Mouse (Mus musculus) midbrain, embryonic 10.5 days (tissue): ENCODE data around the gene Stard13. TPM values are rescaled to one million over a fixed set of nuclear protein-coding genes. Genes with fewer than 3 reads are reported as not detected.

Experiments used
- DNase-seq: peaks from one replicate; pipeline ENCODE4 v3.0.0-alpha.2; 2017; ENCODE audit warnings: low spot score
- H3K27ac ChIP-seq: fragments of 300-500 bp; sonication (generic); replicated peaks from 2 replicates; pipeline ENCODE4 v1.5.1; 2016; ENCODE audit warnings: mild to moderate bottlenecking
- H3K27me3 ChIP-seq: fragments of 300-500 bp; sonication (generic); 2 replicates; pipeline ENCODE4 v1.6.1; 2016; ENCODE audit warnings: low read depth, mild to moderate bottlenecking; ENCODE audit not compliant: poor library complexity, severe bottlenecking
- H3K36me3 ChIP-seq: fragments of 300-500 bp; sonication (generic); 2 replicates; pipeline ENCODE4 v1.6.1; 2016; ENCODE audit warnings: mild to moderate bottlenecking, moderate library complexity
- H3K4me1 ChIP-seq: fragments of 300-500 bp; sonication (generic); 2 replicates; pipeline ENCODE4 v1.6.1; 2016
- H3K4me3 ChIP-seq: fragments of 300-500 bp; sonication (generic); 2 replicates; pipeline ENCODE4 v1.5.1; 2016; ENCODE audit warnings: mild to moderate bottlenecking, moderate library complexity
- H3K9me3 ChIP-seq: fragments of 300-500 bp; sonication (generic); replicated peaks from 2 replicates; pipeline ENCODE4 v1.6.1; 2016; ENCODE audit warnings: mild to moderate bottlenecking
- WGBS: fragments of 180-500 bp; shearing (Covaris S2); methylation state at CpG from one replicate; pipeline ENCODE4 v1.1.7; 2016; 5-methylcytosine and 5-hydroxymethylcytosine counted together
- polyA plus RNA-seq: library from polyadenylated mRNA; unstranded; fragments of >200 nt; fragmentation: Nextera tagmentation; extraction: Ambion mirVana; gene quantifications from 2 replicates; pipeline ENCODE4 v1.2.1, GENCODE M21; 2016

Gene Stard13
- polyA plus RNA-seq, 1 experiment from 2014 or later: 2.9 TPM

DNA sequence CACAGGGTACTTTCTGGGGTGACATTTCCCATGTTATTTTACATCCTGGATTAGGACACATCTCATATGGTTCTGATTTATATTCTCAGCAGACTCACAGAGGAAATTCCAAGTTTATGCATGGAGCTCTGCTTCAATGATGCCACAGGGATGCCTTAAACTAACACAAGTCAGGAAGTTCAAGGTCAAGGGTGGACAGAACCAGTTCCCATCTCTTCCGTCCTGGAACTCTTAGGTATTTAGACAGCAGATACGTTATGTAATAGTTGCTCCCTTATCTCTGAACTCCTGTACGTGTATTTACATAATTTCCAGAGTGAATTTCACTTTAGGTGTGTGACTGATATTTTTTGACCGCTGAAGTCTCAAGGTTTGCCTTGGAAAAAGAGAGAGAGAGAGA lies 130.4 kb downstream of the Stard13 start:
- Histone ChIP-seq H3K9me3 (no peaks in the 10 kb centered on the region), H3K27me3 (no peaks in the 10 kb centered on the region), H3K36me3 (no peaks in the 10 kb centered on the region), H3K4me1 (peaks cover 8% of the 10 kb centered on the region; the same call in 1 of the 2 replicates), H3K4me3 (no peak overlapping the region), H3K27ac (no peak overlapping the region)
- 80% methylated on average over 4 of the region's 4 CpGs for WGBS
- no peak for DNase-seq

- Histone ChIP-seq H3K27ac (no peak overlapping the region), H3K4me1 (peaks cover 8% of the 10 kb centered on the region; the same call in 1 of the 2 replicates), H3K36me3 (no peaks in the 10 kb centered on the region), H3K27me3 (no peaks in the 10 kb centered on the region), H3K9me3 (no peaks in the 10 kb centered on the region), H3K4me3 (no peak overlapping the region)
- 33% methylated on average over 2 of the region's 2 CpGs for whole genome bisulfite sequencing
- no peak for DNase-seq
These were observed 131.4 kb downstream of the Stard13 start for GRCm38 (mm10) chr5:151102262-151102661.

GRCm38 (mm10) chr5:151096012-151096411 lies 137.6 kb downstream of the Stard13 start:
- Histone ChIP-seq H3K27ac (no peak overlapping the region), H3K4me3 (no peak overlapping the region), H3K27me3 (no peaks in the 10 kb centered on the region), H3K9me3 (no peaks in the 10 kb centered on the region), H3K36me3 (no peaks in the 10 kb centered on the region), H3K4me1 (no peaks in the 10 kb centered on the region)
- DNase-seq: no peak
- WGBS: 90% methylated on average over 6 of the region's 6 CpGs

- no peak for DNase-seq
- 71% methylated on average over 3 of the region's 3 CpGs for WGBS
- Histone ChIP-seq H3K27me3 (no peaks in the 10 kb centered on the region), H3K4me1 (no peaks in the 10 kb centered on the region), H3K36me3 (no peaks in the 10 kb centered on the region), H3K27ac (no peak overlapping the region), H3K4me3 (no peak overlapping the region), H3K9me3 (no peaks in the 10 kb centered on the region)
These were observed 140.6 kb downstream of the Stard13 start for GRCm38 (mm10) chr5:151092886-151093665.

- no peak for DNase-seq
- Histone ChIP-seq H3K4me1 (peaks cover 7% of the 10 kb centered on the region), H3K9me3 (no peaks in the 10 kb centered on the region), H3K27ac (no peak overlapping the region), H3K4me3 (no peak overlapping the region), H3K27me3 (no peaks in the 10 kb centered on the region), H3K36me3 (no peaks in the 10 kb centered on the region)
- 96% methylated on average over 6 of the region's 6 CpGs for whole genome bisulfite sequencing
These were observed 142.6 kb downstream of the Stard13 start for GRCm38 (mm10) chr5:151090996-151091395.

- Histone ChIP-seq H3K4me1 (peaks cover 7% of the 10 kb centered on the region), H3K4me3 (no peak overlapping the region), H3K9me3 (no peaks in the 10 kb centered on the region), H3K27me3 (no peaks in the 10 kb centered on the region), H3K36me3 (no peaks in the 10 kb centered on the region), H3K27ac (no peak overlapping the region)
- DNase-seq: no peak
- WGBS: 80% methylated on average over 6 of the region's 6 CpGs
These were observed 144.4 kb downstream of the Stard13 start for GRCm38 (mm10) chr5:151089201-151089600.

DNA sequence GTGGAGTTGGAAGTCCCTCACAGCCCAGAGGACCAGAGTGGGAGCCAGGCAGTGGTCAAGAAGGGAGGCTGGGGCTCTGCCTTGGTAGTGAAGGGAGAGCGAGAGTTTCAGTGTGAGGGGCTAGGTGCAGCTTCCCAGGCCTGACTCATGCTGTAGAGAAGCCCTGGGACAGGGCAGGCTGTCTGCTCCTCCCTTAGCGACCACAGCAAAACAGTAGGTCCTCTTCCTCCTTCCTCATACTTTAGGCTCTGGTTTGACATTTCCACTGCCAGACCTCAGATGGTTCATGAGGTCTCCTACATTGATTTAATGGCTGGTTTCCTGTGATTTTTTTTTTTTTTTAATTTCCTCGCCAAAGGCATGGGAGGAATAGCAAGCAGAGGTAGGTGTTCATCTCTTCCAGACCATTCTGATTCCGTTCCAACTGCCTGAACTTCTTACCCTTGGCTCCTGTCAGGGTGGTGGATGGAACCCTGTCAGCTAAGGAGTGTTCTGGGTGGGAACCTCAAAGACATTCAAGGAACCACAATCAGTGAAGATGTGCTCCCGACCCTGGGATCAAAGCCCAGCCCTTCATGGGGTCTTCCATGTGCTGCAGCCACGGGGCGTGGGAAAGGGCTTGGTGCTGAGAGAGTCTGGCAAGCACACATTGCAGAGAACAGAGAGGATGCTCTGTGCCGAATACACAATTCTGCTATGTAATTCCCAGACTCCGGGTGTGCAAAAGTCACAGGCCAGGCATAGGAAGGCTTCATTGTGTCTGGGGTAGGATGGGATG lies 147.0 kb downstream of the Stard13 start:
- Histone ChIP-seq H3K27ac (no peak overlapping the region), H3K36me3 (no peaks in the 10 kb centered on the region), H3K27me3 (no peaks in the 10 kb centered on the region), H3K9me3 (no peaks in the 10 kb centered on the region), H3K4me1 (peaks cover 7% of the 10 kb centered on the region), H3K4me3 (no peak overlapping the region)
- no peak for DNase-seq
- WGBS: 82% methylated on average over 9 of the region's 9 CpGs

DNA sequence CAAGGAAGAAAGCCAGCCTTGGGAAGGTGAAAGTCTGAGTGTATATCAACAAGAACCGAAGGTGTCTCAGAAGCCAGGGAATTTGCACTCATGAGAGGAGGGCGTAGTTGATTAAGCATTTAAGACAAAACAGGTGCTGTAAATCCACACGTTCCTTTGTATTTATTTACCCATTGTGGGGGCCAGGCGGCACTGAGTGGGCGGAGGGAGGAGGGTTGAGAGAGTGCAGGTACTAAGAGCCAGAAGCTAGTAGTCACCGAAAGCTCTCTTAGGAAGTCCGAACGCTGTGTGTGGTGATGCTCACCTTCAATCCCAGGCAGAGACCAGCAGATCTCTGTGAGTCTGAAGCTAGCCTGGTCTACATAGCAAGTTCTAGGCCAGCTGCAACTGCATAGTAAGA lies 147.9 kb downstream of the Stard13 start:
- 84% methylated on average over 8 of the region's 8 CpGs for WGBS
- H3K4me3 ChIP-seq: no peak overlapping the region
- no peaks in the 10 kb centered on the region for H3K27me3 ChIP-seq
- no peaks in the 10 kb centered on the region for H3K9me3 ChIP-seq
- H3K36me3 ChIP-seq: no peaks in the 10 kb centered on the region
- no peak overlapping the region for H3K27ac ChIP-seq
- no peak for DNase-seq
- peaks cover 7% of the 10 kb centered on the region for H3K4me1 ChIP-seq

DNA sequence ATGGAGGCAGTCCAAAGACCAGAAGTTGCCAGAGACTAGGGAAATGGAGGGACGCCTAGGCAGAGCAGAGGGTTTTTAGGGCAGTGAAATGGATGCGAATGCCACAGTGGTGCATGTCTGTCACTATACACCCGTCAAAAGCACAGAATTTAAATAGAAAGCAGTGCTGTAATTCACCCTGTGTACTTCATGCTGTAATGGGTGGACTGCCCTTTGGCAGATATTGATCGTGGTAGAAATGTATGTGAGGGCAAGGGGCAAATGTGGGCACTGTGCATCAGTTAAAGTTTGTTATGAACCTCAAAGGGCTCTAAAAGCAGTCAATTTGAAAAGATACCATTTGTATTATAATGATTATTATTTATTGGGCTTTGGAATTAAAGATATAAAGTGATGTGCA lies 153.4 kb downstream of the Stard13 start:
- 92% methylated on average over 4 of the region's 4 CpGs for WGBS
- H3K36me3 ChIP-seq: no peaks in the 10 kb centered on the region
- no peaks in the 10 kb centered on the region for H3K9me3 ChIP-seq
- H3K4me3 ChIP-seq: no peak overlapping the region
- H3K27me3 ChIP-seq: no peaks in the 10 kb centered on the region
- H3K4me1 ChIP-seq: no peaks in the 10 kb centered on the region
- H3K27ac ChIP-seq: no peak overlapping the region
- DNase-seq: no peak

DNA sequence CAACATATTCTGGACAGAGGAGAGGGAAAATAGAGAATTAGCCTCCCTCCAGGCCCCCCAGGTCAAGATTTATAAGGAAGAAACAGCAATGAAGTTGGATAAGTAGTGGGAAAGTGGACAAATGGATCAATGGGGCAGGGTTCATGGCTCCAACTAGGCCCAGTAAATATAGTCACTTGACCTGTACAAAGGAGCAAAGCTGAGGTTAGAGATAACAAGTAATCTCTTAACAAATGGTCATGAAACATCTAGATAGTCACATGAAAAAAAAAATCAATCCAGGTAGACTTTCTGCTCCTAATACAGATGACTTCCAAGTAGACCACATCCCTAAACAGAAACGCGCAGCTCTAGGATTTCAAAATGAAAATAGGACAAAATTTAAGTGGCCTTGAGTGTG lies 155.7 kb downstream of the Stard13 start:
- Histone ChIP-seq H3K4me1 (no peaks in the 10 kb centered on the region), H3K27me3 (no peaks in the 10 kb centered on the region), H3K4me3 (no peak overlapping the region), H3K36me3 (no peaks in the 10 kb centered on the region), H3K27ac (no peak overlapping the region), H3K9me3 (no peaks in the 10 kb centered on the region)
- 93% methylated on average over 2 of the region's 2 CpGs for WGBS
- no peak for DNase-seq

GRCm38 (mm10) chr5:151076917-151077316 lies 156.7 kb downstream of the Stard13 start:
- 79% methylated on average over 3 of the region's 3 CpGs for WGBS

GRCm38 (mm10) chr5:151074282-151074681 lies 159.4 kb downstream of the Stard13 start:
- no peak for DNase-seq
- Histone ChIP-seq H3K4me3 (no peak overlapping the region), H3K4me1 (no peaks in the 10 kb centered on the region), H3K27me3 (no peaks in the 10 kb centered on the region), H3K27ac (no peak overlapping the region), H3K36me3 (no peaks in the 10 kb centered on the region), H3K9me3 (no peaks in the 10 kb centered on the region)
- 86% methylated on average over 4 of the region's 4 CpGs for WGBS

More at GRCm38 (mm10) chr5:151076917-151077316, 156.7 kb downstream of the Stard13 start:
- Histone ChIP-seq H3K4me1 (no peaks in the 10 kb centered on the region), H3K9me3 (no peaks in the 10 kb centered on the region), H3K27me3 (no peaks in the 10 kb centered on the region), H3K4me3 (no peak overlapping the region), H3K27ac (no peak overlapping the region), H3K36me3 (no peaks in the 10 kb centered on the region)
- DNase-seq: no peak

- WGBS: 82% methylated on average over 6 of the region's 6 CpGs
- H3K36me3 ChIP-seq: no peaks in the 10 kb centered on the region
- no peak overlapping the region for H3K27ac ChIP-seq
- H3K4me3 ChIP-seq: no peak overlapping the region
- H3K4me1 ChIP-seq: no peaks in the 10 kb centered on the region
- no peaks in the 10 kb centered on the region for H3K27me3 ChIP-seq
- DNase-seq: no peak
- H3K9me3 ChIP-seq: no peaks in the 10 kb centered on the region
These were observed 162.2 kb downstream of the Stard13 start for GRCm38 (mm10) chr5:151071430-151071829.
